Mouse (Mus musculus) E14TG2a.4 (cell line): Measurements from ENCODE around the gene Arhgap15.

Experiments
- H3K27me3 ChIP-seq: 2 replicates; pipeline ENCODE4 v1.6.1; 2014; ENCODE audit warnings: low read length, control low read depth; ENCODE audit not compliant: insufficient read depth
- H3K36me3 ChIP-seq: 2 replicates; pipeline ENCODE4 v1.6.1; 2014; ENCODE audit warnings: low read length, control low read depth; ENCODE audit not compliant: insufficient read depth
- H3K4me1 ChIP-seq: replicated peaks from 2 replicates; pipeline ENCODE4 v1.6.1; 2014; ENCODE audit warnings: low read depth, low read length, control low read depth
- H3K4me3 ChIP-seq: replicated peaks from 2 replicates; pipeline ENCODE4 v1.5.1; 2014; ENCODE audit warnings: mild to moderate bottlenecking, low read length
- H3K9me3 ChIP-seq: 2 replicates; pipeline ENCODE4 v1.6.1; 2014; ENCODE audit warnings: low read length, control low read depth
- CTCF ChIP-seq: conservative IDR thresholded peaks from 2 replicates; pipeline ENCODE4 v1.5.1; 2014; ENCODE audit warnings: low read length
- NANOG ChIP-seq: IDR thresholded peaks from 2 replicates; pipeline ENCODE4 v1.6.1; 2014; ENCODE audit warnings: borderline replicate concordance, low read length, mixed read lengths
- POU5F1 ChIP-seq: IDR thresholded peaks from 2 replicates; pipeline ENCODE4 v1.6.1; 2014; ENCODE audit warnings: low read length, borderline replicate concordance

The Arhgap15 gene

DNA sequence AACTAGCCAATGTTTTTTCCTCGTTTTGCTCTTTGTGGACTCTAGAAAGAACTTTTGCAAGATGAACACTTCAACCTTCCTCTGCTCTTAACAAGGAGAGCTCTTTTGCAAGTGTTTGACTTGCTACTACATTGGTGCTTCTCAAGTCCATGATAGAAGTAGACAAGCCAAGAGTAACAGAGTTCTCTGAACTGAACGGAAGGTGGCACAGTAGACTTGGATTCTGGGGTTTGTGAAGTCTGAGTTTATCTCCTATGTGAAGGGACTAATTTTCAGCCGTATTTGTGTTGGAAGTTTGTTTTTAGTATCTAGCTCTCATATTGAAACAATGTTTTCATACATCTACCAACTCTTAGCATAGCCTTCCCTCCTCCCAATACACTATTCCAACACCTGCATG is 17.6 kb downstream of the Arhgap15 start:
- no peak for TF ChIP-seq POU5F1
- no peak for TF ChIP-seq CTCF
- H3K4me1 ChIP-seq = no peaks in the 10 kb centered on the region
- no peaks in the 10 kb centered on the region for H3K27me3 ChIP-seq
- H3K36me3 ChIP-seq = no peaks in the 10 kb centered on the region
- H3K9me3 ChIP-seq = no peaks in the 10 kb centered on the region
- H3K4me3 ChIP-seq = no peak overlapping the region

DNA sequence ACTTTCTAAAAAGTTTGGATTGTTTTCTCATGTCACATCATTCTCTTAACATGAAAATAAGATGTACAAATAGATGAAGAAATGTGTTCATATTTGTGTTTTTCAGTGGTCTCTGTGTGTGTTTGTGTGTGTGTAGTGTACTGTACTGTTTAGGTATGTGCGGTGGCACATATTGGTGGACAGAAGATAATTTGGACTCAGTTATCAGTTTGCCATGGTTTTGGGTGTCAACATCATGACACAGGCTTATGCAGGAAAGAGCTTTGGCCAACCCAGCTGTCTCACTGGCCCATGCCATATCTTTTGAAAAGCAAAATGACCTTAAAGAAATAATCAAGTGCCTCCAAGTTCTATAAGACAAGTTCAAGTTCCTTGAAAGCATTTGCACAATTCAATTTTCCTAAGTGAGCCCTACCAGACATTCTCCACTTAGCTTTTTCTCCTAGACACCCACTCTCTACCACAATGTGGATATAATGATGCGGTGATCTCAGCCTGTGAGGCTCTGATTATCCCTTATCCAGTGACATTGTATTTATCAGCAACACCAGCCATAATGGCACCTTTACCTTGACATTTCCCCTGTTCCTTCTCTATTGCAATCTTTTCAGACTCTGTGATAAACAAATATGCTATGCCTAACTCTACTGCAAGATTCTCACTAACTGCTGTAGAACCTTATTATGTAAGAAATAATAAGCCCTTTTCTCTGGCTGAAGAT is 21.4 kb downstream of the Arhgap15 start:
- TF ChIP-seq NANOG (no peak), CTCF (no peak), POU5F1 (no peak)
- Histone ChIP-seq H3K9me3 (no peaks in the 10 kb centered on the region), H3K27me3 (no peaks in the 10 kb centered on the region), H3K4me3 (no peak overlapping the region), H3K36me3 (no peaks in the 10 kb centered on the region), H3K4me1 (no peaks in the 10 kb centered on the region)

DNA sequence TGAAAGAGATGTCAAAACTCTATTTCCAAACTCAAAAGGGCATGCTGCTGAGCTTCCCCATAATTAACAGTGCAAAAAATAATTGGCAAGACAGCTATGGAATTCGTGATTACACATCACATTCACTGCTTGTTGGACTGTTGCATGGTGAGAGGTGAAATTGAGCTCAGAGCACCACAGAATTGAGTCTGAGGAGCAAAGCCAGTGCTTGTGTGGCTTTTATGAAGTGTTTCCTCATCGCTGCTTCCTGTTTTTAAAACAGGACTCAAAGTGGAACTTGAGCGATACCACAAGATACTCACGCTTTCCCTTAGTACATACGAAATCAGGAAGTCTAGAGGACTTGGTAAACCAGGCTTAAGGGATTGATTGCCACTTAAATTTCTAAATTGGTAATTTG is 24.0 kb downstream of the Arhgap15 start:
- Histone ChIP-seq H3K27me3 (no peaks in the 10 kb centered on the region), H3K4me1 (no peaks in the 10 kb centered on the region), H3K4me3 (no peak overlapping the region), H3K36me3 (no peaks in the 10 kb centered on the region), H3K9me3 (no peaks in the 10 kb centered on the region)
- TF ChIP-seq CTCF (no peak), POU5F1 (no peak), NANOG (no peak)

DNA sequence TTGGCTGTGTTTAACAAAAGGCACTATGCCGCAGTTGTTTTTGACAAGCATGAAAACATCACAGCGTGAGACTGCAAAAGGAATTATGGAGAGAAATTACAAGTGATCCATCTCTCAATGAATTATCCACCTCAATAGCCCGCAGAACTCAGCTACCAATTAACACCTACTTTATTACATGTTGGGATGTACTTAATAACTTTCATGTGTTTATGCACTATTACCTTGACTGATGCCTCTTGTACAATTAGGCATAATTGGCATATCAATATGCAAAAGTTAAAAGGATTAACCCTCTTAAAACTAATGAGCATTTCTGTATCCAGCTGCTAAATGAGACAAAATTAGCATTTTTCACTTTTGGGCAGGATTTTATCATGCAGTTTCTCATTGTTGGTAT is 33.5 kb downstream of the Arhgap15 start:
- no peaks in the 10 kb centered on the region for H3K4me1 ChIP-seq
- H3K9me3 ChIP-seq = no peaks in the 10 kb centered on the region
- no peak overlapping the region for H3K4me3 ChIP-seq
- H3K36me3 ChIP-seq = no peaks in the 10 kb centered on the region
- H3K27me3 ChIP-seq = no peaks in the 10 kb centered on the region
- TF ChIP-seq POU5F1 (no peak), CTCF (no peak), NANOG (no peak)

DNA sequence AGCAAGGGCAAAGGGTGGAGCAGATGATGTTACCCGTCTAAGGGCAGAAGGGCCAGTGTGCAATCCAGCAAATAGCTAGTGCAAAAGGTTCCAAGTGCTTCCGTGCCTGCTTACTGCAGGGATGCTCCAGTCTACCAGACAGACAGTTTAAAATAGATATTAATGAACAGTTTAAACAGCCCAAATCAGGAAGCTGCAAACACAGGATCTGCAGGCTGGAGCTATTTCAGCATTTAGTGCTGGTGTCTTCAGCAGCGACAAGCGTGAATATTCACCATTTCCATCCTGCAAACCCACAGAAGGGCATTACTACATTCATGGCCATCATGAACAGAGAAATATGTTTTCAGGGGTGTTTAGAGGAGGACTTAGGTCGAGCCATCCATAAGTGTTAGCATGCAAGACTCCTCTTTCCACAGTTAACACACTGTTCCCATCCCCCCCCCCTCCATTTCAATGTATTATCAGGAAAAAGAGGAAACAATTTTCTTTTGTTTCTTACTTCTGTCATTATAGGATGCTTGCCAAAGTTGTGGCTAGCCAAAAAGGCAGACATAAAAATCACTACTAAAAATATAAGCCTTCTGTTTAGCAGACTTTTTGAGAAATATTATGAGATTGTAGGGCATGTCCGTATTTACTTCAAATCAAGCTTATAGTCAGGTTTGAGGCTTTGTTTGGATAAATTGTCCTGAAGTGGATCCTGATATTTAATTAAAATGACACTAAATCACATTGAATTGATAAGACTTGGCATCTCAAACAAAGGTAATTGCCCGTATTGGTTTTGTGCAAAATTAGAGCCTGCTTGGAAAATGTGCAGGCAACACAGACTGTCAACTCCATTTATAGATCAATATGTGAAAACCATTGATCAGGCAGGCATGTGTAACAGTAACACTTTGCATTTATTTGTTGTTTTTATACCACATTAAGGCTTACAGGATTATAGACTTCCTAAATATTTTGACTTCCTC is 35.4 kb downstream of the Arhgap15 start:
- Histone ChIP-seq H3K4me3 (no peak overlapping the region), H3K4me1 (no peaks in the 10 kb centered on the region), H3K36me3 (no peaks in the 10 kb centered on the region), H3K9me3 (no peaks in the 10 kb centered on the region), H3K27me3 (no peaks in the 10 kb centered on the region)
- TF ChIP-seq CTCF (no peak), POU5F1 (no peak), NANOG (no peak)

DNA sequence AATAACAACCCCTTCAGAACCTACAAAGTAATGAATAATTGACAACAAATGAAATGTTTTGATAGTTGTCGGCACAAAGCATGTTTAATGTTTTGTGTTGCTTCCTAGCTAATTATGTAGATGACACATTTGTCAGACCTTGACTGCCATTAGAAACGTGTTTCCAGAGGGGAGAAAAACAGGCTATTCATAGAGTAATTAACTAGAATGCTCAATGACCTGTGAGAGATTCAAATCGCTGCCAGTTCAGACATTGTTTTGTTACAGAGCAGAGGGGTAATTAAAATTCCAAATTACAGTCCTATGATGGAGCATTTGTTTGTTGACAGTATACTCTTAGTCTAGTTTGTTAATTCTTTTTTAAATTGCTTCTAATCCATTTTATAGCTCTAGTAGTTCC is 37.5 kb downstream of the Arhgap15 start:
- H3K4me1 ChIP-seq = no peaks in the 10 kb centered on the region
- no peaks in the 10 kb centered on the region for H3K27me3 ChIP-seq
- H3K9me3 ChIP-seq = no peaks in the 10 kb centered on the region
- no peak overlapping the region for H3K4me3 ChIP-seq
- TF ChIP-seq POU5F1 (no peak), NANOG (no peak), CTCF (no peak)
- H3K36me3 ChIP-seq = no peaks in the 10 kb centered on the region

DNA sequence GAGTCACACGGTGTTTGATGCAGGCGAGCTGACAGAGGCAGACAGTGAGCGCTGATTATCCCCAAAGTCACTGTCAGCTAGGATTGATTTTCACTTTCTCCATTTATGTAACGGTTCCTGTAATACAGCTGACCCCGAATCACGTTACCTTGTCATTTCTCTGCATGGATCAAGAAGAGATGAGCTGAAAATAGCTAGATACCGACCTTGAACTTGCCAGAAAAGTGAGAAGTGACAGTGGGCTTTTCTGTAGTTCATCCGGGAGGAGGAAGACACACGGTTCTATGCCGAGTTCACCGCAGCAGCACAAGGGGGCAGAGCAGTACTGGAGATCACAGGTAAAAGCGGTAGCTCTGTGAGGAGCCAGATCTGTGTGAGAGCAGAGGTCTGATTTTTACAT is 38.5 kb downstream of the Arhgap15 start:
- no peaks in the 10 kb centered on the region for H3K4me1 ChIP-seq
- no peak for TF ChIP-seq CTCF
- no peak for TF ChIP-seq POU5F1
- TF ChIP-seq NANOG = no peak
- H3K27me3 ChIP-seq = no peaks in the 10 kb centered on the region
- no peaks in the 10 kb centered on the region for H3K36me3 ChIP-seq
- no peaks in the 10 kb centered on the region for H3K9me3 ChIP-seq
- no peak overlapping the region for H3K4me3 ChIP-seq

DNA sequence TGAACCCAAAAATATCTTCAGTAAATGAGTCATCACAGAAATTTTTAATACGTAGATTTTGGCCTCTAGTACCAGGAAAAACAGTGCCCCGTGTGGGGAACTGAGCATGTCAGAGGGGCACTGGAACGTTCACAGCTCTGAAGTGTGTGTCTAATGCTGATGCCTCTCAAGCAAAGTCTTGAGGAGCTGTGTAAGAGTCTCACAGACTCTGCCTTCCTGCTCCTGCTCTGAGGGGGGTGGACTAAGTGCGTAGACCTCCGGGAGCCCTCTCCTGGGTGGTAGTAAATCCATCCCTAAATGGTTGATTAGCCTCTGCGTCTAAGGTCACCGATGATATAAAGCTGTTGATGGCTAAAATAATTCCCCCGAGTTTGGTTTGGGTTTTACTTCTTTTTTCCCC is 39.9 kb downstream of the Arhgap15 start:
- no peak for TF ChIP-seq CTCF
- TF ChIP-seq NANOG = no peak
- no peak for TF ChIP-seq POU5F1
- Histone ChIP-seq H3K4me3 (no peak overlapping the region), H3K4me1 (no peaks in the 10 kb centered on the region), H3K27me3 (no peaks in the 10 kb centered on the region), H3K36me3 (no peaks in the 10 kb centered on the region), H3K9me3 (no peaks in the 10 kb centered on the region)
